Mouse (Mus musculus) E14TG2a.4 (cell line): ENCODE measurements around the gene Zbtb1.
A peak's percentile ranks its signal among the peaks of the same experiment; 100 is the strongest.

Experiments used
- H3K27me3 ChIP-seq: 2 replicates; pipeline ENCODE4 v1.6.1; 2014; ENCODE audit warnings: low read length, control low read depth; ENCODE audit not compliant: insufficient read depth
- H3K36me3 ChIP-seq: 2 replicates; pipeline ENCODE4 v1.6.1; 2014; ENCODE audit warnings: low read length, control low read depth; ENCODE audit not compliant: insufficient read depth
- H3K4me1 ChIP-seq: replicated peaks from 2 replicates; pipeline ENCODE4 v1.6.1; 2014; ENCODE audit warnings: low read depth, low read length, control low read depth
- H3K4me3 ChIP-seq: replicated peaks from 2 replicates; pipeline ENCODE4 v1.5.1; 2014; ENCODE audit warnings: mild to moderate bottlenecking, low read length
- H3K9me3 ChIP-seq: 2 replicates; pipeline ENCODE4 v1.6.1; 2014; ENCODE audit warnings: low read length, control low read depth
- CTCF ChIP-seq: conservative IDR thresholded peaks from 2 replicates; pipeline ENCODE4 v1.5.1; 2014; ENCODE audit warnings: low read length
- NANOG ChIP-seq: IDR thresholded peaks from 2 replicates; pipeline ENCODE4 v1.6.1; 2014; ENCODE audit warnings: borderline replicate concordance, low read length, mixed read lengths
- POU5F1 ChIP-seq: IDR thresholded peaks from 2 replicates; pipeline ENCODE4 v1.6.1; 2014; ENCODE audit warnings: low read length, borderline replicate concordance

Gene Zbtb1

DNA sequence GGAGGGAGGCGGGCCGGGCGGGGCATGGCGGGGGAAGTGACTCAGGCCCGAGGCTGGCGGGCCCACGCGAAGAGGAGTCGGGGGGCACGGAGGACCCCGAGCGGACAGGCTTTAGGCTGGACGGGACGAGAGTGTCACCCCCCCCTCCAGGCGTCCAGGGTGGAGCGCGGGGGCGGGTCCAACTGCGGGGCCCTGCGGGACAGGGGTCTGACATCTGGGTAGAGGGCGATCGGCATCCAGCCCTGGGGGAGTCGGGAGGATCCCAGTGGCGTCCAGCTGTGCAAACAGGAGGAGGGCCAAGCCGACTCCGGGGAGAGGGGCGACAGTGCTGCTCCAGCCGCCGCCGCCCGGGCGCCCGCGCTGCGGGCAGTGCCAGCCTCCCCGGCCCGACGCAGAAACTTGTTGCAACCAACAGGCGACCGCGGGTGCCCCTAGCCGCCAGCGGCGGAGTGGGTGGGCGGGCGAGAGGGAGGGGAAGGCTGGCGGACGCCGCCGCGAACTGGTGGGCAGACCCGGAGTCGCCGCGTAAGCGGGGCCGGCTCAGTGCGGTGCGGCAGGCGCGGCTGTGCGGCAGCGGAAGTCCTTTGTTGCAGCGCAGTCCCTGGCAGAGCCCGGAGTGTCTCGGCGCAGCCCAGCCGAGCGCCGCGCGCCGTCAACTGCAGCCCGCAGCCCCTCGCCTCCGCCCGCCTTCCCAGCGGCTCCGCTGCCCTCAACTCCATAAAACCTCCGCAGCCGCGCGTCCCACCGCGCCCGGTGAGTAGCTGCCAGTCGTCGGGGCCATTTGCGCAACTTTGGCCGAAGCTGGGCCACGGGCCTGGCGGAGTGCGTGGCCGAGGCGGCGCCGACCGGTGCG lies at the start of gene Zbtb1:
Gene Zbtb1, plus strand, starts transcription at position 289 of the 853 bp plus-strand sequence.
- no peaks in the 10 kb centered on the region for H3K27me3 ChIP-seq
- H3K9me3 ChIP-seq = no peaks in the 10 kb centered on the region
- no peak for TF ChIP-seq NANOG
- TF ChIP-seq CTCF = no peak
- no peak for TF ChIP-seq POU5F1
- H3K4me3 ChIP-seq = peak within 1 kb of the TSS; percentile 92
- peaks cover 68% of the 10 kb centered on the region for H3K4me1 ChIP-seq
- H3K36me3 ChIP-seq = peaks cover 9% of the 10 kb centered on the region

DNA sequence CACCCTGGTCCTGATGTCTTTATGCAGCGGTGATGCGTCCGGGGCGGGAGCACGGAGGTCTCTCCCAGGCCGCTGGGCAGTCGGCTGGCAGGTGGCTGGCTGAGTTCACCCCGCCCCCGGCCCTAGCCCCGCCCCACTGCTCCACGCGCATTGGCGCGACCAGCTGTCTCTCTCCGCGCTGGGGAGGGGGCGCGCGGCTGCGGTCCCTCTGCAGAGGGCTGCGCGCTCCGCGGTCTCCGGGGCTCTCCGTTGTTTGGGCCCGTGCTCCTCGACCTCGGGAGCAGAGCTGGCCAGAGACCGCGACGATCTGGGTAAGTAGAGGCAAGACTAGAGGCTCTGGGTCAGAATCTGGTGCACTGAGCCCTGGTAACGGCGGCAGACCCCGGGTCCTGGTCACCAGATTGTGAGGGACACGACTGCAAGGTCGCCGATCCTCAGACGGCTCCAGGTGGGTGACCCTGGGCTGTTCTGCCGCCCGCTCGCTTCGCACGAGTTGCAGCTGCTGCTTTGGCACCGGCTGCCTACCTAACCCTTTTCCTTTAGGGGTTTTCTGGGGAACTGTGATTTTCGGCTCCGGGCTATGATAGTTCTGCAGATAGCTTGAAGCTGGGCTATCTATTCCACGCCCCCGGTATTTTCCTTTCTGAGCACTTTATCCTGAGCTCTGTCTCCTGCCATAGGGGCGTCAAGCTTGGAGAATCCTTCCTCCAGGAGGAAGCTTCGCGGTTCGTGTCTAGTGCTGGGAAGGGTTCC lies 45.2 kb upstream of the Zbtb1 start, which contains the start of gene Akap5:
Gene Akap5, plus strand, starts transcription at position 213 of the 753 bp plus-strand sequence.
- peaks cover 58% of the 10 kb centered on the region for H3K36me3 ChIP-seq
- peak within 1 kb of the TSS; percentile 84 for H3K4me3 ChIP-seq
- TF ChIP-seq CTCF (no peak), NANOG (no peak), POU5F1 (no peak)
- H3K9me3 ChIP-seq = no peaks in the 10 kb centered on the region
- H3K4me1 ChIP-seq = peaks cover 24% of the 10 kb centered on the region
- peaks cover 22% of the 10 kb centered on the region for H3K27me3 ChIP-seq

DNA sequence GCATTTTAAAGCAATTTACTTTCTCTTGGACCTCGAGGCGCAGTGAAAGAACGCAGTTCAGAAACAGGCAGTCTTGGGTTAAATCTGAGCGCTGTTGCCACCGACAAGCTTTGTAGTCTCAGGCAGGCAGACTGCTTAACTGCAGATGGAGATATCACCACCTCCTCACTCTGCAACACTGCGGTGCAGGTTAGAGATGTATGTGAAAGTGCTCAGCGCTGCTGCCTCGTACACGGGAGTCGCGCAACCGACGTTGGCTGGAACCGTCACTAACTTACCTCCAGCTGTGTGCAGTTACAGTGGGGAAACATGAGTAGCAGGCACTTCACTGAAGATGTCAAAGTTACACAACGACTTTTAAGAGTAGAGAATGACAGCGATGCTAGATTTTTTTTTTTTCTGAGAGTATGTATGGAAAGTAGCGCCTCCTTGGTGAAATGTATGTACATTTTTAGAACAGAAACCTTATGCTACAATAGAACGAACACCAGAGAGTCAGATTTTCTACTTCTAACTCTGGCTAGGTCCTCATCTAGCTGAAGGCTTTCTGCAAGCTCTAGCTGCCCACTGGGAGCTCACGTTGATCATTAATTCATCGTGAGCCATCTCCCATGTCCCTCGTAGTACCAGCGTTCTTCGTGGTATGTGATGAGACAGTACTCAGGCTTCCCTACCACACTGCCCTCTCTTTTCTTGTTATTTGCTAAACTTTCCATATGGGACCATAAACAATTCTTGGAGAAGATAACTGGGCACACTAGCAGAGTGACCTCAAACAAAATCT lies 43.4 kb upstream of the Zbtb1 start:
- peaks cover 40% of the 10 kb centered on the region for H3K36me3 ChIP-seq
- H3K4me3 ChIP-seq = no peak overlapping the region
- peaks cover 24% of the 10 kb centered on the region for H3K4me1 ChIP-seq
- TF ChIP-seq CTCF = no peak
- no peaks in the 10 kb centered on the region for H3K9me3 ChIP-seq
- peaks cover 22% of the 10 kb centered on the region for H3K27me3 ChIP-seq

DNA sequence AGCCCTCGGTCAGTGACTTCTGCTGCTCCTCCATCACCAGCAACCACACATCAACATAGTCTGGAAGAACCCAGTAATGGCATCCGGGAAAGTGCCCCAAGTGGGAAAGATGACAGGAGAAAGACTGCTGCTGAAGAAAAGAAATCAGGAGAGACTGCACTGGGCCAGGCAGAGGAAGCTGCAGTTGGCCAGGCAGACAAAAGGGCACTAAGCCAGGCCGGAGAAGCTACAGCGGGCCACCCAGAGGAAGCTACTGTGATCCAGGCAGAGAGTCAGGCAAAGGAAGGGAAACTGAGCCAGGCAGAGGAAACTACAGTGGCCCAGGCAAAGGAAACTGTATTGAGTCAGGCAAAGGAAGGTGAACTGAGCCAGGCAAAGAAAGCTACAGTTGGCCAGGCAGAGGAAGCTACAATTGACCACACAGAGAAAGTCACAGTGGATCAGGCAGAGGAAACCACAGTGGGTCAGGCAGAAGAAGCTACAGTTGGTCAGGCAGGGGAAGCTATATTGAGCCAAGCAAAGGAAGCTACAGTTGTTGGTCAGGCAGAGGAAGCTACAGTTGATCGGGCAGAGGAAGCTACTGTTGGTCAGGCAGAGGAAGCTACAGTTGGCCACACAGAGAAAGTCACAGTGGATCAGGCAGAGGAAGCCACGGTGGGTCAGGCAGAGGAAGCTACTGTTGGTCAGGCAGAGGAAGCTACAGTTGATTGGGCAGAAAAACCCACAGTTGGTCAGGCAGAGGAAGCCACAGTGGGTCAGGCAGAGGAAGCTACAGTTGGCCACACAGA lies 41.3 kb upstream of the Zbtb1 start:
- Histone ChIP-seq H3K4me1 (peaks cover 23% of the 10 kb centered on the region), H3K36me3 (peaks cover 18% of the 10 kb centered on the region), H3K4me3 (no peak overlapping the region), H3K9me3 (no peaks in the 10 kb centered on the region), H3K27me3 (peaks cover 22% of the 10 kb centered on the region)
- TF ChIP-seq CTCF = no peak
- TF ChIP-seq NANOG = no peak
- TF ChIP-seq POU5F1 = no peak

DNA sequence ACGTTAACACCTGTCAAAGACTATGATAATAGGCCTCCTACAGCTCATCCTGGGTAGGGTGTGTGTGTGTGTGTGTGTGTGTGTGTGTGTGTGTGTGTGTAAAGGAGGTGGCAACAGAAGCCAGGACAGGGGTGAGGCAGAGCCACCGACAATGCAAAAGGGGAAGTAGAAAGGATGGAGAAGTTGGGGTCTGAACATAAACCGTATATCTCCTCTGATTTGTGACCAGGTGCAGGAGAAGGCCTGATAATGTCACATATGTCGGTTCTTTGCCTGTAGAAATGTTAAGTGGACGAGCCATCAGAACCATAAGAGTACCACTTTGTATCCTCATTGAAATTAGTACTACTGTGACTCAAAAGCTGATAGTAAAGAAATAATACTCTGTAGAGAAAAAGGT lies 36.4 kb upstream of the Zbtb1 start:
- peaks cover 17% of the 10 kb centered on the region for H3K4me1 ChIP-seq
- no peak for TF ChIP-seq NANOG
- TF ChIP-seq POU5F1 = no peak
- TF ChIP-seq CTCF = no peak
- H3K9me3 ChIP-seq = no peaks in the 10 kb centered on the region
- no peaks in the 10 kb centered on the region for H3K27me3 ChIP-seq
- H3K36me3 ChIP-seq = peaks cover 3% of the 10 kb centered on the region; the same call in 1 of the 2 replicates
- H3K4me3 ChIP-seq = no peak overlapping the region

DNA sequence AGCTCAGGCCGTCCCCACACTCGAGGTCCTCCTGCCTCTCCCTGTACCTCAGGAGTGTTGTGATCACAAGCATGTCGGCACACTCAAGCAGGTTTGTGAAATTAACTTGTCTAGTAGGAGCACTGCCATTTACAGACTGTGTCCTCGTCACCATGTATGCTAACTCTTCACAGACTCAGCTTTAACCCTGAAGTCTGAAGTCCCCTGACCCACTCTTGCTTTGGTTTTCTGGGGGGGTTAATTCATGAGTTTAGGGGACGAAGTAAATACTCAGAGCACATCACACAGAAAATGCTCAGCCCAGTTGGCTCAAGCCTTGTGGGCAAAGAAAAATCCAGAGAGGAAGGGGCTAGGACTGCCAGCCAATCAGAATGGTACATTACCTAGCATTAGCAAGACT lies 34.4 kb upstream of the Zbtb1 start:
- Histone ChIP-seq H3K4me3 (no peak overlapping the region), H3K9me3 (no peaks in the 10 kb centered on the region), H3K36me3 (no peaks in the 10 kb centered on the region), H3K4me1 (peaks cover 25% of the 10 kb centered on the region), H3K27me3 (no peaks in the 10 kb centered on the region)
- TF ChIP-seq CTCF (no peak), NANOG (no peak), POU5F1 (no peak)

DNA sequence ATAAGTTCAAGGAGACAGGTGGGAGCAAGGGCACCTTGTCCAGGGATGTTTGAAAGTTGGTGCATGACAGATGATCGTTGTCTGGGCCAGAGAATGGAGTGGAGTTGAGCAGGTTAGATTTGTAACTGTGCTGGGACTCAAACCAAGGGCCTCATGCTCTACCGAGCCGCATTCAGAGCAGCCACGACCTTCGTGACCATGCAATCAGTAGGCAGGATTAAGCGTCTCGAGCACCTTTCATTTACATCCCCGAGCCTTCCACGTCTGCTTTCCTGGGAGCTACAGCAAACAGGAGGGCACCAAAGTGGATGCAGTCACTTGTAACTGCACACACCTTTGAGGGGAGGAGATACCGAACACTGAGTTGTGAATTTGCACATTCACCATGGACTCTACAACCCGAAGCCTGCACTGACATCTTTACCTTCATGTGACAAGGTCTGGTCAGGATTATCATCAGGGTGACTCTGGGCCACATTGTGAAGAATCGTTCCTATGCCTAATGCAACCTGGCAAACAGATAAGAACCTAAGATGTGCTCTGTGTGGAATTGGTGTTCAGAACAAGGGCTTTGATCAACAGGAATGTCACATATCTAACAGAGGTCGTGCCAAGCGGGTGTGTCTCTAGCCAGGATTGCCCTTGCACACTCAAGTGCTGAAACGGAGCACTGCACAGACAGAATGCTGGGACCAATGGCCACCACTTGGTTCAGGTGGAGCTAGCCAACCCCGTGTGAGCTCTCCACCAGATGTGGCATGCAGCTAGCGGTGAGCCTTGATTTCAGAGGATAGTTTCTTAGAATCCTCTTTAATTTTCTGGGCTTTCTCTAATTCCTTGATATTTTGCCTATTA lies 33.7 kb upstream of the Zbtb1 start:
- no peaks in the 10 kb centered on the region for H3K9me3 ChIP-seq
- H3K4me3 ChIP-seq = no peak overlapping the region
- peaks cover 29% of the 10 kb centered on the region for H3K4me1 ChIP-seq
- no peaks in the 10 kb centered on the region for H3K36me3 ChIP-seq
- no peaks in the 10 kb centered on the region for H3K27me3 ChIP-seq
- TF ChIP-seq POU5F1 = no peak
- TF ChIP-seq NANOG = no peak
- no peak for TF ChIP-seq CTCF
